Mouse (Mus musculus) kidney, postnatal 36 days (tissue): ENCODE results near the gene Dleu7.

ENCODE experiments used
- DNase-seq, 2 experiments: peaks; one replicate each; pipeline ENCODE4 v3.0.0; 2021 to 2022; ENCODE audit warnings: mixed read lengths in 2 of 2

Gene Dleu7

GRCm38 (mm10) chr14:62292488-62293339 is at the start of gene Dleu7, which contains the start of gene Rnaseh2b:
Gene Dleu7 (minus strand): TSS chr14:62293047.
Gene Rnaseh2b (plus strand): TSS chr14:62292589.
- DNase-seq = peak; percentile 67 to 78

GRCm38 (mm10) chr14:62341887-62342642 is 49.2 kb upstream of the Dleu7 start:
- DNase-seq = no peak

GRCm38 (mm10) chr14:62339196-62339595 is 46.3 kb upstream of the Dleu7 start:
- DNase-seq = no peak

GRCm38 (mm10) chr14:62333909-62334687 is 41.3 kb upstream of the Dleu7 start:
- no peak for DNase-seq

GRCm38 (mm10) chr14:62331866-62332619 is 39.2 kb upstream of the Dleu7 start:
- DNase-seq = peak; percentile 88 to 94

GRCm38 (mm10) chr14:62331457-62331856 is 38.6 kb upstream of the Dleu7 start:
- no peak for DNase-seq

GRCm38 (mm10) chr14:62329631-62330030 is 36.8 kb upstream of the Dleu7 start:
- peak; percentile 13 to 30 for DNase-seq

- peak; percentile 12 to 69 for DNase-seq
Measured at GRCm38 (mm10) chr14:62328606-62329005, 35.8 kb upstream of the Dleu7 start.

- DNase-seq = no peak
Measured at GRCm38 (mm10) chr14:62327171-62327570, 34.3 kb upstream of the Dleu7 start.

- no peak for DNase-seq
Measured at GRCm38 (mm10) chr14:62326026-62326425, 33.2 kb upstream of the Dleu7 start.

- DNase-seq = no peak
Measured at GRCm38 (mm10) chr14:62324943-62325342, 32.1 kb upstream of the Dleu7 start.

GRCm38 (mm10) chr14:62323457-62323856 is 30.6 kb upstream of the Dleu7 start:
- no peak for DNase-seq

- DNase-seq = peak; percentile 21 to 31
Measured at GRCm38 (mm10) chr14:62322581-62323344, 29.9 kb upstream of the Dleu7 start.

GRCm38 (mm10) chr14:62311672-62312071 is 18.8 kb upstream of the Dleu7 start:
- DNase-seq = no peak

GRCm38 (mm10) chr14:62309026-62309425 is 16.2 kb upstream of the Dleu7 start:
- no peak for DNase-seq

GRCm38 (mm10) chr14:62307555-62307954 is 14.7 kb upstream of the Dleu7 start:
- no peak for DNase-seq

GRCm38 (mm10) chr14:62300031-62300430 is 7.2 kb upstream of the Dleu7 start:
- peak; percentile 41 to 50 for DNase-seq

- DNase-seq = no peak
Measured at GRCm38 (mm10) chr14:62298808-62299207, 6.0 kb upstream of the Dleu7 start.

GRCm38 (mm10) chr14:62292166-62292487 is 720 bp downstream of the Dleu7 start:
- DNase-seq = no peak

- DNase-seq = peak; percentile 41 to 59
Measured at GRCm38 (mm10) chr14:62291406-62291987, 1.4 kb downstream of the Dleu7 start.

- no peak for DNase-seq
Measured at GRCm38 (mm10) chr14:62288731-62289130, 4.1 kb downstream of the Dleu7 start.
